Mouse (Mus musculus): Measurements from ENCODE around the gene Rcor3. TPM values are rescaled to one million over a fixed set of nuclear protein-coding genes. Genes with fewer than 3 reads are reported as not detected.

Rcor3 gene
- total and polyA plus RNA-seq, 2 experiments from 2014 or later, result 30.7 to 48.0 TPM

DNA sequence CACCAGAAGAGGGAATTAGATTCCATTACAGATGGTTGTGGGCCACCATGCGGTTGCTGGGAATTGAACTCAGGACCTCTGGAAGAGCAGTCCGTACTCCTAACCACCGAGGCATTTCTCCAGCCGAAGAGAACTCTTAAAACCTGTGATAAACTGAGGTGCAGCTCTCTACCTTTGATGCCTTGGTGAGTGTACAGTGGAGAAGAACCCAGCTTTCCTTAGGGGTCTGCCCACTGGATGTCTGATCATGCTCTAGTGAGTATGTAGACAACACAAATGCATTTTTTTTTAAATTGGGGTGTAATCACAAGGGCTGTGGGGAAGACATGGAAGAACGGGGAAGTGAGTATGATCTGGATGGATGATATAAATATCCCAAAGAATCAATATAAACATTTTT is 42.2 kb downstream of the Rcor3 start:
- Histone ChIP-seq H3K9ac (no peak overlapping the region), H3K36me3 (ENCODE audit: insufficient read depth) (peaks cover 2% of the 10 kb centered on the region), H3K4me1 (ENCODE audit: insufficient read depth) (no peaks in the 10 kb centered on the region), H3K4me3 (ENCODE audit: low read depth, low read length) (no peak overlapping the region), H3K4me2 (ENCODE audit: low read depth) (no peak overlapping the region), H3K9me3 (ENCODE audit: low read length) (no peaks in the 10 kb centered on the region), H3K27me3 (ENCODE audit: insufficient read depth, low read length) (no peaks in the 10 kb centered on the region), H3K27ac (ENCODE audit: low read depth, low read length) (no peak overlapping the region)
- no peak for TF ChIP-seq CTCF (IDR thresholded peaks at IDR 0.05; ENCODE audit: low read depth)
- DNase-seq (no peak), ATAC-seq (no peak)
- WGBS, result 90% methylated on average over 5 of the region's 5 CpGs

DNA sequence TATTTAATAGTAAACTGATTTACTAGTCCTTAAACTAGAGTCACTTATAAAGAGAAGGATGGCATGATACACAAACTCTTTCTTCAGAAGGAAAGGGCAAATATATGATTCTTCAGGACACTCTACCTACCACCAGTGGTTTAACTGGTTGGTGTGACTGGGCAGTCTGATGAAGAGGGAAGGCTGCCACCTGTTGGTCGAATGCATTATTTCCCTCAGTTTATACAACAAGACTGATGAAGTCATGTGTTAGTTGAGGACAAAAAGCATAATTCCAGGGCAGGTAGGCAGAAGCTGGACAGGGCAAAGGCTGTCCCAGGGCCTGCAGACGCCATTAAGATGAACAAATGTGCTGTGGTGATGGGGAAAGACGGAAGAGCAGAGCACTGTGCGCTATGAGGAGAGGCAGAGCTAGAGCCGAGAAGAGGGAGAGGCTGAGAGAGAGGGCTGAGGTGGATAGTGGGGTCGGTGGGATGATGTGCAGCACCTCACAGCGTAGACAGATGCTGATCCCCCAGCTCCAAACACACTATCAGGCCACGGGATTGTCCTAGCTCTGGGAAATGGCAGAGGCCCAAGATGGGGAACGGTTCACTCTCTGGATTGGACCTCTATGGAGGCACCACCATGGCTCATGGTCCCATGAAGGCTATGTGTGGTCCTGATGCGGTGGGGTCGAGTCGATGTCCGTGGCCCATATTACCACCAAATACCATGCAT is 43.3 kb downstream of the Rcor3 start:
- peak; percentile 73 for TF ChIP-seq CTCF (IDR thresholded peaks at IDR 0.05; ENCODE audit: low read depth)
- H3K9me3 ChIP-seq (ENCODE audit: low read length), result no peaks in the 10 kb centered on the region
- ATAC-seq (no peak), DNase-seq (peak; percentile 62)
- no peak overlapping the region for H3K9ac ChIP-seq
- H3K36me3 ChIP-seq (ENCODE audit: insufficient read depth), result no peaks in the 10 kb centered on the region
- no peaks in the 10 kb centered on the region for H3K4me1 ChIP-seq (ENCODE audit: insufficient read depth)
- H3K27ac ChIP-seq (ENCODE audit: low read depth, low read length), result no peak overlapping the region
- H3K4me2 ChIP-seq (ENCODE audit: low read depth), result no peak overlapping the region
- 61% methylated on average over 13 of the region's 13 CpGs for WGBS
- H3K4me3 ChIP-seq (ENCODE audit: low read depth, low read length), result no peak overlapping the region
- no peaks in the 10 kb centered on the region for H3K27me3 ChIP-seq (ENCODE audit: insufficient read depth, low read length)

DNA sequence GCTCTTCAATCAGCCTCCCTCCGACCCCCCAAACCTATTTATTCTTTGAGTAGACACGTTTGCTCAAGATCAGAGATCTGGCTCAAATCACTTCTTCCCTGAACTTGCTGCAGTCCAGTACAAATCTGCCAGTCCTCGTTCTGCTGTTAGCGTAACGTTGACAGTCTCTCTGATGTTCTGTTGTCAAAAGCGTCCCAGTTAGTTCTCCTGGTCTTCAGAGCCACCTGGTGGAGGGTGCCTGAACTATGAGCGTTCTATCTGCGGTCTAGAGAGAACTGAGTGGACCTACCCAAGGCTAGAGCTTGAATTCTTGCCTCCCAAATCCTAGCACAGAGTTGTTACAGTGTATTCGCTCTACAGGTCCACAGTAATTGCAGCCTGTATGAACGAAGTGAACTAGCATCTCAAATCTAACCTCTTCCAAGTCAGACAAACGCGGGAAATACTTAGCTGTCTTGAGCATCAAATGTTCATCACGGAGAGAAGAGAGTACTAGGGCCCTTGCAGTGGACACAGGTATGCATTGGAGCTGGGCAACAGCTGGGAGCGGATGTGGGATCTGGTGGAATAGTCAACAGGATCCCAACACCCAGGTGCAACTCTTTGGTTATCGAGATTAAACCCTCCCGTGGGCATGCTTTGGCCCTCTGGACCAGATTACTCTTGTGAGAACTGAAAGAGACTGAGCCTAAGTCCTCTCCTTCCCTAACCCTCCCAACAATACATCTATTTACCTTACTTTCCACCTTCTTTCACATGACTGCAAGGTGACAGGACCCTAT is 44.8 kb downstream of the Rcor3 start:
- DNase-seq, result peak; percentile 92
- Histone ChIP-seq H3K4me1 (ENCODE audit: insufficient read depth) (no peaks in the 10 kb centered on the region), H3K27me3 (ENCODE audit: insufficient read depth, low read length) (no peaks in the 10 kb centered on the region), H3K9me3 (ENCODE audit: low read length) (no peaks in the 10 kb centered on the region), H3K4me2 (ENCODE audit: low read depth) (peak overlapping the region; percentile 93), H3K27ac (ENCODE audit: low read depth, low read length) (no peak overlapping the region), H3K9ac (peak overlapping the region; percentile 52), H3K36me3 (ENCODE audit: insufficient read depth) (no peaks in the 10 kb centered on the region), H3K4me3 (ENCODE audit: low read depth, low read length) (peak overlapping the region; percentile 61)
- peak; percentile 93 for ATAC-seq
- 31% methylated on average over 16 of the region's 16 CpGs for WGBS
- peak; percentile 98 for TF ChIP-seq CTCF (IDR thresholded peaks at IDR 0.05; ENCODE audit: low read depth)

DNA sequence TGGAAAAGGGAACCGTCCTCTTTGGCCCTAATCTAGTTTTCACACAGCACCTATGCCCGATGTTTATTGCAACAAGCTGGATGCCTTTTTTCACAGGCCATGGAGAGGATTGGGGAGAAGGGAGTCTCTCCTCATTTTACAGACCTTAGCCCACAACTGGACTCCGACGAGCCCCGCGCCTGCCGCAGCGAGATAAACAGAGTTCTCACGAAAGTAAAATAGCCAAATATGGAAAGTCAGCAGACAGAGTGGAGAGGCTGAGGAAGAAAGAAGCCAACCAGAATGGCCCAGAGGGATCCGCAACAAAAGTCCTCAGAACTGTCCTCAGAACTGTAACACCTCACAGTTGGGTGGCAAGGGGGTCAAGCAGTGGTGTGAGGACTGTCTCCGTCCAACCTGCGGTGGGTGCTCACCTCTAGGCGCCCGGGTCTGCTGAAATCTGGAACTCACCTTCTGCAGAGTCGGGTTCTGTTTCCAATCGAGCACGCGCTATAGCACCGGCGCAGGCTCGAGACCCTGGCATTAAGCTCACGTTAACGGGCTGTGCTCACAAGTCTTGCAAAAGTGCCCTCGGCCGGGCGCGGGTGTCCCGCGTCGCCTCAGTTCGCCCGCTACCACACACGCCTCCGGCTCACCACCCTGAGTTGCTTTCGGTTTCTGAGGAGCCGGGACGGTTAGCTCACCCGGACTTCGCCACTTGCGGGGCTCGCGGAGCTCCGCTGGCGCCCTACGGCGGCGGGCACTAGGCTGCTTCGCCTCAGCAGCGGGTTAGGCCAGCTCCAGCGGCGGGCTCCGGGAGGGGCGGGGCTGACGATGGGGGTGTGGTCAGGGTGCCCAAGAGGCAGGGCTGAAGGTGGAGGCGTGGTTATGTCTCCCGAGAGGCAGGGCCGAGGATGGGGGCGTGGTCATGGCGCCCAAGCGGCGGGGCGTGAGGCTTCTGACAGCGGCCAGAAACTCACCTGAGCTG is 45.8 kb downstream of the Rcor3 start, which contains the start of gene Traf5:
Gene Traf5, minus strand, starts transcription at position 754 of the 967 bp plus-strand sequence.
- WGBS, result 4% methylated on average over 63 of the region's 63 CpGs
- Histone ChIP-seq H3K27ac (ENCODE audit: low read depth, low read length) (no peak within 1 kb of the TSS), H3K9ac (peak within 1 kb of the TSS; percentile 52), H3K4me2 (ENCODE audit: low read depth) (peak within 1 kb of the TSS; percentile 93), H3K4me3 (ENCODE audit: low read depth, low read length) (peak within 1 kb of the TSS; percentile 61), H3K27me3 (ENCODE audit: insufficient read depth, low read length) (no peaks in the 10 kb centered on the region), H3K36me3 (ENCODE audit: insufficient read depth) (no peaks in the 10 kb centered on the region), H3K9me3 (ENCODE audit: low read length) (no peaks in the 10 kb centered on the region), H3K4me1 (ENCODE audit: insufficient read depth) (no peaks in the 10 kb centered on the region)
- TF ChIP-seq CTCF (IDR thresholded peaks at IDR 0.05; ENCODE audit: low read depth), result peak; percentile 3; the same call in 1 of the 2 replicates
- ATAC-seq (peak; percentile 96), DNase-seq (peak; percentile 83)

DNA sequence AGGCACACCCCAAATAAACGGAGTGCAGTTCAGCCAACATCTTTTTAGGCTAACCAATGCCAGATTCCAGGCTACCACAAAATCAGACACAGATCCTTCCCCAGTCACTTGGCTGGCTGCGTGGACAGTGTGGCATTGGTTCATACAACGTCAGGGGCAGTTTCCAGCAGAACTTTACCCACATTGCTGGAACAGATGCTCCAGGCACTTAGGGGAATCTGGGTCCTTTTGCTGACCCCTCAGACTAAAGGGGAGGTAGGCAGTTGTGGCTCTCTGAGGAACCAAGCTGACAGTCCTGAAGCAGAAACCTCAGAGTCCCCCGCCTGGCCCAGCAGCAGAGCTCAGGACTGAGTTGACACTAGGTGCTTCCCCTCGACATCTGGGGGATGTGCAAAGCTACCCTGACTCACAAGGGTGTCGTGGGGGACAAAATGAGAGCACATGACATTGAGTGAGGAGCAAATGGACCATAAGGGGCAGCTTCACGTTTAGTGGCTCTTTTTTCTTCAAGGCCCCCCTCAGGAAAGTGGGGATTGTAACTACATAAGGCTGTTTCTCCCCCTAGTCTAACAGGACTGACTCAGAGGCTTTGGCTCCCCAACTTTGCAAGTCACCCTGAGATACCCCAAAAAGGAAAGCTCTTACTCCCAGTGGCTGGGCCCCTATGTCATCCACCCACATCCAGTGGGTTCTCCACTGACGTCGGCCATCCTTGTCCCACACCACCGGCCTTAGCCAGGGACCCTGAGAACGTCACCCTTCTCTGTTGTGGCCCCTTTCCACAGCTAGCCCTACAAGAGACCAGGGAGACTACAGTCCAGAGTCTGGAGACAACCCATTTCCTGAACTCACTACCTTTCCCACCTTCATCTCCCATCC is 46.9 kb downstream of the Rcor3 start:
- ATAC-seq (no peak), DNase-seq (no peak)
- Histone ChIP-seq H3K4me1 (ENCODE audit: insufficient read depth) (no peaks in the 10 kb centered on the region), H3K4me2 (ENCODE audit: low read depth) (no peak overlapping the region), H3K4me3 (ENCODE audit: low read depth, low read length) (no peak overlapping the region), H3K9ac (no peak overlapping the region), H3K27ac (ENCODE audit: low read depth, low read length) (no peak overlapping the region), H3K36me3 (ENCODE audit: insufficient read depth) (no peaks in the 10 kb centered on the region), H3K27me3 (ENCODE audit: insufficient read depth, low read length) (no peaks in the 10 kb centered on the region), H3K9me3 (ENCODE audit: low read length) (no peaks in the 10 kb centered on the region)
- WGBS, result 80% methylated on average over 11 of the region's 11 CpGs
- no peak for TF ChIP-seq CTCF (IDR thresholded peaks at IDR 0.05; ENCODE audit: low read depth)

DNA sequence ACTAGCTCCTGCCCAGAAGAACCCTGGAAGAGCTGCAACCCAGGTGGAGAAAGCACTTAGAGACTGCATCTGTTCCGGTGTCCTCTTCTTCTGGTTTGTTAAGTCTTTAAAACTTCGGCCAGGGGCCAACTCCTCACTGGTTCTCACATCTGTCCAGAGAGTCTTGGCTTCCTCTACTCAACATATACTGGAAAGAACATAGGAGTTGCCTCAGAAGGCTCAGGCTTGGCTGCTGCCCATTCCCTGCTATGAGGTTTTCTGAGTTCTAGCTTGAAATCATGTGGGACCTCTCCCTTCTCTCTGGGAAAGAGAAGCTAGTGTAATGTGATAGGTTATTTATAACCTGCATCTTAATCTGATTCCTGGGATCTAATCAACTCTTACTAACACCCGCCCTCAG is 47.6 kb downstream of the Rcor3 start:
- no peak overlapping the region for H3K27ac ChIP-seq (ENCODE audit: low read depth, low read length)
- H3K27me3 ChIP-seq (ENCODE audit: insufficient read depth, low read length), result no peaks in the 10 kb centered on the region
- H3K4me1 ChIP-seq (ENCODE audit: insufficient read depth), result no peaks in the 10 kb centered on the region
- no peak for TF ChIP-seq CTCF (IDR thresholded peaks at IDR 0.05; ENCODE audit: low read depth)
- WGBS, result 90% methylated on average over 3 of the region's 3 CpGs
- no peak overlapping the region for H3K9ac ChIP-seq
- ATAC-seq (no peak), DNase-seq (no peak)
- no peak overlapping the region for H3K4me3 ChIP-seq (ENCODE audit: low read depth, low read length)
- H3K9me3 ChIP-seq (ENCODE audit: low read length), result no peaks in the 10 kb centered on the region
- H3K36me3 ChIP-seq (ENCODE audit: insufficient read depth), result no peaks in the 10 kb centered on the region
- H3K4me2 ChIP-seq (ENCODE audit: low read depth), result no peak overlapping the region
